Mouse (Mus musculus) cerebellum, adult 2 months (tissue): ENCODE results near the gene Bag2. TPM values are rescaled to one million over a fixed set of nuclear protein-coding genes. Genes with fewer than 3 reads are reported as not detected.

ENCODE experiments used
- DNase-seq, 2 experiments: peaks; one replicate each; pipeline ENCODE4 v3.0.0; 2021
- H3K27ac ChIP-seq: fragments of 200-500 bp; 2 replicates; pipeline ENCODE4 v1.5.1; 2012; ENCODE audit warnings: low read length, control low read depth, inconsistent platforms; ENCODE audit not compliant: insufficient read depth
- H3K27me3 ChIP-seq: fragments of 200-500 bp; 2 replicates; pipeline ENCODE4 v1.6.1; 2012; ENCODE audit warnings: inconsistent platforms, mild to moderate bottlenecking, low read length, moderate library complexity; ENCODE audit not compliant: control insufficient read depth, insufficient read depth
- H3K4me1 ChIP-seq: fragments of 200-500 bp; 2 replicates; pipeline ENCODE4 v1.6.1; 2011; ENCODE audit warnings: low read length; ENCODE audit not compliant: control insufficient read depth, insufficient read depth
- H3K4me3 ChIP-seq: fragments of 200-500 bp; replicated peaks from 2 replicates; pipeline ENCODE3; 2011; ENCODE audit warnings: mild to moderate bottlenecking, low read depth, low read length, control low read depth; ENCODE audit not compliant: insufficient read depth
- CTCF ChIP-seq: fragments of 200-500 bp; IDR thresholded peaks from 2 replicates; pipeline ENCODE4 v1.5.1; 2011; ENCODE audit warnings: low read depth, mild to moderate bottlenecking, control low read depth, low read length, moderate library complexity, borderline replicate concordance; ENCODE audit not compliant: insufficient read depth
- POLR2A ChIP-seq: fragments of 200-500 bp; IDR thresholded peaks from 2 replicates; pipeline ENCODE4 v1.6.1; 2011; ENCODE audit warnings: low read length, control low read depth, borderline replicate concordance; ENCODE audit not compliant: insufficient read depth
- WGBS: fragments of 180-500 bp; shearing (Covaris S2); methylation state at CpG from one replicate; pipeline ENCODE4 v1.1.7; 2018; 5-methylcytosine and 5-hydroxymethylcytosine counted together
- polyA plus RNA-seq: library from polyadenylated mRNA; depleted of rRNA; stranded (reverse); fragments of >200 nt; gene quantifications from 2 replicates; pipeline ENCODE4 v1.2.3, GENCODE M21; 2012

The Bag2 gene
- polyA plus RNA-seq, 1 experiment, result 18.7 TPM

- Histone ChIP-seq H3K4me3 (peak overlapping the region; percentile 30), H3K27me3 (no peaks in the 10 kb centered on the region), H3K27ac (no peak overlapping the region), H3K4me1 (peaks cover 3% of the 10 kb centered on the region; the same call in 1 of the 2 replicates)
- no peak for TF ChIP-seq POLR2A
- TF ChIP-seq CTCF, result no peak
- DNase-seq, result no peak
- WGBS, result 77% methylated on average over 7 of the region's 7 CpGs
Observed at GRCm38 (mm10) chr1:33721020-33721419, 36.6 kb downstream of the Bag2 start.

GRCm38 (mm10) chr1:33720231-33720630 is 37.4 kb downstream of the Bag2 start:
- WGBS, result under 1% methylated on average over 40 of the region's 41 CpGs
- Histone ChIP-seq H3K27me3 (no peaks in the 10 kb centered on the region), H3K4me1 (peaks cover 3% of the 10 kb centered on the region; the same call in 1 of the 2 replicates), H3K27ac (peak overlapping the region; percentile 72), H3K4me3 (peak overlapping the region; percentile 70)
- no peak for DNase-seq
- TF ChIP-seq POLR2A (no peak), CTCF (no peak)

GRCm38 (mm10) chr1:33719733-33720225 is 37.8 kb downstream of the Bag2 start, which contains the start of gene Rab23:
Gene Rab23 (plus strand): TSS chr1:33719887.
- Histone ChIP-seq H3K4me3 (peak within 1 kb of the TSS; percentile 70), H3K27me3 (no peaks in the 10 kb centered on the region), H3K4me1 (peaks cover 3% of the 10 kb centered on the region; the same call in 1 of the 2 replicates), H3K27ac (peak within 1 kb of the TSS; percentile 72)
- TF ChIP-seq POLR2A, result peak; percentile 82
- no peak for TF ChIP-seq CTCF
- WGBS, result under 1% methylated on average over 54 of the region's 54 CpGs
- DNase-seq, result peak; percentile 91 to 93

- TF ChIP-seq POLR2A (no peak), CTCF (no peak)
- Histone ChIP-seq H3K27me3 (no peaks in the 10 kb centered on the region), H3K4me1 (peaks cover 3% of the 10 kb centered on the region; the same call in 1 of the 2 replicates), H3K4me3 (no peak overlapping the region), H3K27ac (no peak overlapping the region)
- no peak for DNase-seq
- 90% methylated on average over 1 of the region's 1 CpGs for WGBS
Observed at GRCm38 (mm10) chr1:33717636-33718035, 40.0 kb downstream of the Bag2 start.

- no peak for DNase-seq
- Histone ChIP-seq H3K4me1 (no peaks in the 10 kb centered on the region), H3K27ac (no peak overlapping the region), H3K4me3 (no peak overlapping the region), H3K27me3 (no peaks in the 10 kb centered on the region)
- WGBS, result 6% methylated on average over 10 of the region's 10 CpGs
- TF ChIP-seq POLR2A (no peak), CTCF (no peak)
Observed at GRCm38 (mm10) chr1:33714796-33715195, 42.8 kb downstream of the Bag2 start.

- DNase-seq, result no peak
- Histone ChIP-seq H3K27me3 (no peaks in the 10 kb centered on the region), H3K4me1 (no peaks in the 10 kb centered on the region), H3K27ac (no peak overlapping the region), H3K4me3 (no peak overlapping the region)
- WGBS, result 80% methylated on average over 5 of the region's 5 CpGs
- TF ChIP-seq POLR2A, result no peak
- no peak for TF ChIP-seq CTCF
Observed at GRCm38 (mm10) chr1:33712026-33712425, 45.6 kb downstream of the Bag2 start.

GRCm38 (mm10) chr1:33709615-33710014 is 48.0 kb downstream of the Bag2 start:
- no peak for TF ChIP-seq CTCF
- no peak for TF ChIP-seq POLR2A
- no peaks in the 10 kb centered on the region for H3K27me3 ChIP-seq
- WGBS, result 83% methylated on average over 2 of the region's 2 CpGs
- DNase-seq, result no peak
- no peak overlapping the region for H3K27ac ChIP-seq
- H3K4me1 ChIP-seq, result no peaks in the 10 kb centered on the region
- H3K4me3 ChIP-seq, result no peak overlapping the region

- TF ChIP-seq POLR2A (no peak), CTCF (no peak)
- no peaks in the 10 kb centered on the region for H3K27me3 ChIP-seq
- no peak for DNase-seq
- H3K4me3 ChIP-seq, result no peak overlapping the region
- 54% methylated on average over 3 of the region's 3 CpGs for WGBS
- H3K4me1 ChIP-seq, result no peaks in the 10 kb centered on the region
- H3K27ac ChIP-seq, result no peak overlapping the region
Observed at GRCm38 (mm10) chr1:33701244-33701643, 56.4 kb downstream of the Bag2 start.
